Mouse (Mus musculus): Measurements from ENCODE around the gene Gm13124.
A peak's percentile ranks its signal among the peaks of the same experiment; 100 is the strongest.
"Not testable (repeated sequence)": the region's sequence is repeated elsewhere in the genome, so short reads cannot be mapped to it uniquely, and the experiment has no call there.

Gene Gm13124

GRCm38 (mm10) chr4:144565034-144565433 lies at the start of gene Gm13124:
Gene Gm13124, minus strand, starts transcription at chr4:144565134.
- no peak for DNase-seq

GRCm38 (mm10) chr4:144614586-144614985 lies 49.7 kb upstream of the Gm13124 start:
- no peak for DNase-seq

GRCm38 (mm10) chr4:144613407-144613806 lies 48.5 kb upstream of the Gm13124 start, which contains the start of gene Aadacl4:
Gene Aadacl4, plus strand, starts transcription at chr4:144613707.
- no peak for DNase-seq

- DNase-seq: no peak
Measured at GRCm38 (mm10) chr4:144592790-144593189, 27.9 kb upstream of the Gm13124 start.

- not testable (repeated sequence) for DNase-seq
Measured at GRCm38 (mm10) chr4:144586207-144586606, 21.3 kb upstream of the Gm13124 start.

GRCm38 (mm10) chr4:144567752-144568151 lies 2.8 kb upstream of the Gm13124 start:
- no peak for DNase-seq

GRCm38 (mm10) chr4:144561205-144561604 lies 3.7 kb downstream of the Gm13124 start:
- DNase-seq: no peak

- DNase-seq: peak; percentile 4
Measured at GRCm38 (mm10) chr4:144559792-144560191, 5.1 kb downstream of the Gm13124 start.

- no peak for DNase-seq
Measured at GRCm38 (mm10) chr4:144551156-144551555, 13.8 kb downstream of the Gm13124 start.

- not testable (repeated sequence) for DNase-seq
Measured at GRCm38 (mm10) chr4:144545339-144545738, 19.6 kb downstream of the Gm13124 start.

GRCm38 (mm10) chr4:144544689-144545088 lies 20.2 kb downstream of the Gm13124 start:
- no peak for DNase-seq

GRCm38 (mm10) chr4:144519522-144519921 lies 45.4 kb downstream of the Gm13124 start, which contains the start of gene 9430007A20Rik:
Gene 9430007A20Rik, plus strand, starts transcription at chr4:144519822.
- no peak for DNase-seq

GRCm38 (mm10) chr4:144506518-144506917 lies 58.4 kb downstream of the Gm13124 start:
- no peak for DNase-seq

Measured in kidney, postnatal 14 days (tissue).